Mouse (Mus musculus): ENCODE measurements at regions not wholly inside any gene's neighbourhood (a gene's known extent, or its start where the extent isn't known, plus 50 kb on each side); places are given as distances from the start of the nearest gene placed in this dataset.

- no peak for DNase-seq (ENCODE audit: low spot score)
Measured at GRCm38 (mm10) chr9:26575990-26576389, 157.5 kb upstream of the B3gat1 start.

GRCm38 (mm10) chr9:26601979-26602378 is 131.5 kb upstream of the B3gat1 start:
- DNase-seq (ENCODE audit: low spot score) = no peak

GRCm38 (mm10) chr9:26604552-26604951 is 129.0 kb upstream of the B3gat1 start:
- DNase-seq (ENCODE audit: low spot score) = no peak

- no peak for DNase-seq (ENCODE audit: low spot score)
Measured at GRCm38 (mm10) chr9:26611711-26612437, 121.7 kb upstream of the B3gat1 start.

GRCm38 (mm10) chr9:26622840-26623448 is 110.6 kb upstream of the B3gat1 start:
- no peak for DNase-seq (ENCODE audit: low spot score)

- no peak for DNase-seq (ENCODE audit: low spot score)
Measured at GRCm38 (mm10) chr9:26625171-26625937, 108.2 kb upstream of the B3gat1 start.

- no peak for DNase-seq (ENCODE audit: low spot score)
Measured at GRCm38 (mm10) chr9:26632891-26633650, 100.5 kb upstream of the B3gat1 start.

GRCm38 (mm10) chr9:26635211-26635610 is 98.3 kb upstream of the B3gat1 start:
- no peak for DNase-seq (ENCODE audit: low spot score)

GRCm38 (mm10) chr9:26638586-26638985 is 94.9 kb upstream of the B3gat1 start:
- no peak for DNase-seq (ENCODE audit: low spot score)

- DNase-seq (ENCODE audit: low spot score) = no peak
Measured at GRCm38 (mm10) chr9:26642302-26642701, 91.2 kb upstream of the B3gat1 start.

- no peak for DNase-seq (ENCODE audit: low spot score)
Measured at GRCm38 (mm10) chr9:26642831-26643230, 90.7 kb upstream of the B3gat1 start.

- DNase-seq (ENCODE audit: low spot score) = no peak
Measured at GRCm38 (mm10) chr9:26649506-26649905, 84.0 kb upstream of the B3gat1 start.

GRCm38 (mm10) chr9:26652920-26653319 is 80.6 kb upstream of the B3gat1 start:
- no peak for DNase-seq (ENCODE audit: low spot score)

- no peak for DNase-seq (ENCODE audit: low spot score)
Measured at GRCm38 (mm10) chr9:26659366-26659765, 74.2 kb upstream of the B3gat1 start.

- no peak for DNase-seq (ENCODE audit: low spot score)
Measured at GRCm38 (mm10) chr9:26663544-26663943, 70.0 kb upstream of the B3gat1 start.

- DNase-seq (ENCODE audit: low spot score) = no peak
Measured at GRCm38 (mm10) chr9:26667835-26668234, 65.7 kb upstream of the B3gat1 start.

GRCm38 (mm10) chr9:26674059-26674757 is 59.3 kb upstream of the B3gat1 start:
- DNase-seq (ENCODE audit: low spot score) = no peak

- no peak for DNase-seq (ENCODE audit: low spot score)
Measured at GRCm38 (mm10) chr9:26678288-26678687, 55.2 kb upstream of the B3gat1 start.

- no peak for DNase-seq (ENCODE audit: low spot score)
Measured at GRCm38 (mm10) chr9:26681516-26681915, 52.0 kb upstream of the B3gat1 start.

All from ovary, postnatal 14 days (tissue).